In genomic region chr10:4646851-4647250, GRCm38 (mm10) we compare ENCODE assay signal across 18 mouse cellular contexts. TPM values are rescaled to one million over a fixed set of nuclear protein-coding genes. Genes with fewer than 3 reads are reported as not detected.
DNase-seq lines count a peak whose midpoint lies in the region; ATAC-seq lines count a peak whose summit lies in the region.
"Had no signal": no experiment of that assay in that cellular context is flagged by ENCODE, and none has a peak within 500 bp of the region (broad histone marks: within the 10 kb centered on the region; RNA-seq: fewer than 3 reads in every experiment).

No protein-coding gene starts in this region.

- no peak overlapping the region for H3K4me2 ChIP-seq in forebrain, embryonic 11.5 days (ENCODE audit: low read depth, low read length, severe bottlenecking)
- H3K4me2 ChIP-seq: embryonic facial prominence, embryonic 12.5 days; forebrain, embryonic 12.5 days had no signal

- H3K36me3 ChIP-seq in forebrain, embryonic 11.5 days (ENCODE audit: control insufficient read depth, insufficient read depth, low read length), result no peaks in the 10 kb centered on the region
- H3K36me3 ChIP-seq: embryonic facial prominence, embryonic 10.5 days; embryonic facial prominence, embryonic 12.5 days; forebrain, embryonic 12.5 days had no signal

- peak; percentile 16 for DNase-seq in brain, adult 2 months (ENCODE audit: low read depth, low spot score)
- no peak for DNase-seq in forebrain, embryonic 11.5 days (ENCODE audit: low spot score)
- DNase-seq: adrenal gland, adult 2 months; adrenal gland, postnatal 10 days; adrenal gland, postnatal 25 days; cerebellum, adult 11-12 months; cerebellum, adult 2 months; cerebellum, adult 9-10 months; cerebellum, postnatal 10 days; cerebellum, postnatal 25 days had no signal

- H3K4me1 ChIP-seq in forebrain, embryonic 11.5 days (replicated peaks; ENCODE audit: control insufficient read depth, insufficient read depth, low read length), result no peaks in the 10 kb centered on the region
- H3K4me1 ChIP-seq: embryonic facial prominence, embryonic 10.5 days; embryonic facial prominence, embryonic 12.5 days; forebrain, embryonic 12.5 days had no signal

- H3K27ac ChIP-seq in forebrain, embryonic 11.5 days (ENCODE audit: low read depth, low read length), result no peak overlapping the region
- H3K27ac ChIP-seq: embryonic facial prominence, embryonic 10.5 days; embryonic facial prominence, embryonic 12.5 days; forebrain, embryonic 12.5 days had no signal

- H3K9me3 ChIP-seq in forebrain, embryonic 11.5 days (ENCODE audit: control insufficient read depth, low read length), result no peaks in the 10 kb centered on the region
- H3K9me3 ChIP-seq: embryonic facial prominence, embryonic 10.5 days; embryonic facial prominence, embryonic 12.5 days; forebrain, embryonic 12.5 days had no signal

- H3K4me3 ChIP-seq in forebrain, embryonic 11.5 days (ENCODE audit: low read depth, low read length), result no peak overlapping the region
- H3K4me3 ChIP-seq: embryonic facial prominence, embryonic 10.5 days; embryonic facial prominence, embryonic 12.5 days; forebrain, embryonic 12.5 days had no signal

- peak; percentile 92 for ATAC-seq in granulocyte monocyte progenitor cell, adult 5-6 weeks (replicated peaks; ENCODE audit: poor library complexity, severe bottlenecking)
- ATAC-seq in megakaryocyte progenitor cell, adult 5-6 weeks (replicated peaks; ENCODE audit: poor library complexity), result peak; percentile 76
- ATAC-seq in megakaryocyte-erythroid progenitor cell, adult 5-6 weeks (replicated peaks; ENCODE audit: low FRiP score, low TSS enrichment, poor library complexity, severe bottlenecking), result no peak
- ATAC-seq in forebrain, embryonic 11.5 days (replicated peaks; ENCODE audit: low FRiP score), result no peak
- ATAC-seq: forebrain, embryonic 14.5 days; forebrain, embryonic 16.5 days had no signal

- no peaks in the 10 kb centered on the region for H3K27me3 ChIP-seq in forebrain, embryonic 11.5 days (ENCODE audit: control insufficient read depth, insufficient read depth, low read length)
- H3K27me3 ChIP-seq: embryonic facial prominence, embryonic 12.5 days; forebrain, embryonic 12.5 days had no signal

- 93% methylated on average over 9 of the region's 9 CpGs for WGBS in forebrain, embryonic 11.5 days

- H3K9ac ChIP-seq in forebrain, embryonic 11.5 days (ENCODE audit: low read length), result no peak overlapping the region
- H3K9ac ChIP-seq: embryonic facial prominence, embryonic 12.5 days; forebrain, embryonic 12.5 days had no signal

RNA-seq across cellular contexts. Expression of gene Esr1, which starts 35.5 kb away (rescaled TPM):
- 18.2 and 19.4 TPM in 2 replicates for total RNA-seq in granulocyte monocyte progenitor cell, adult 5-6 weeks (2014; fragmentation: Nextera tagmentation)
- total RNA-seq in granulocyte monocyte progenitor cell, adult 5-6 weeks (2017), result 14.8 and 16.9 TPM in 2 replicates
- total RNA-seq in megakaryocyte progenitor cell, adult 5-6 weeks (2015), result 14.4 and 16.2 TPM in 2 replicates
- 9.5 and 10.9 TPM in 2 replicates for total RNA-seq in megakaryocyte progenitor cell, adult 5-6 weeks (2017)
- total RNA-seq in megakaryocyte-erythroid progenitor cell, adult 5-6 weeks (2014; fragmentation: Nextera tagmentation), result 0.40 and 2.9 TPM in 2 replicates
- total RNA-seq in megakaryocyte-erythroid progenitor cell, adult 5-6 weeks (2017), result 0.65 and 0.89 TPM in 2 replicates
- 0.13 TPM in 1 of 2 replicates, not detected in the other for polyA plus RNA-seq in forebrain, embryonic 11.5 days (2014; fragmentation: Nextera tagmentation; extraction: Ambion mirVana)

Comparison
In these comparisons a context has a peak if more than half of its experiments do, and no peak if none do; other contexts are left out.
1. ATAC-seq: peak in granulocyte monocyte progenitor cell, adult 5-6 weeks (single experiment) and megakaryocyte progenitor cell, adult 5-6 weeks (single experiment); none in megakaryocyte-erythroid progenitor cell, adult 5-6 weeks (single experiment) and forebrain, embryonic 11.5 days (single experiment).